Mouse (Mus musculus) intestine, postnatal 0 days (tissue): ENCODE results near the gene Polrmt. TPM values are rescaled to one million over a fixed set of nuclear protein-coding genes. Genes with fewer than 3 reads are reported as not detected.

Source experiments
- ATAC-seq: fragments of 200-750 bp; cut with Nextera tagmentation; 2 replicates; pipeline ENCODE4 v1.8.0; 2017; ENCODE audit warnings: mild to moderate bottlenecking, moderate TSS enrichment, moderate library complexity
- H3K27ac ChIP-seq: fragments of 300-500 bp; sonication (generic); 2 replicates; pipeline ENCODE4 v1.5.1; 2014; ENCODE audit warnings: mild to moderate bottlenecking, low read depth, low read length, moderate library complexity
- H3K27me3 ChIP-seq: fragments of 300-500 bp; sonication (generic); replicated peaks from 2 replicates; pipeline ENCODE4 v1.6.1; 2014; ENCODE audit warnings: low read length, mixed read lengths; ENCODE audit not compliant: control insufficient read depth, insufficient read depth
- H3K36me3 ChIP-seq: fragments of 300-500 bp; sonication (generic); 2 replicates; pipeline ENCODE4 v1.6.1; 2014; ENCODE audit warnings: mild to moderate bottlenecking, moderate library complexity; ENCODE audit not compliant: control insufficient read depth, insufficient read depth
- H3K4me1 ChIP-seq: fragments of 300-500 bp; sonication (generic); replicated peaks from 2 replicates; pipeline ENCODE4 v1.6.1; 2014; ENCODE audit warnings: antibody characterized with exemption, low read length, mixed read lengths; ENCODE audit not compliant: control insufficient read depth, insufficient read depth
- H3K4me2 ChIP-seq: fragments of 300-500 bp; sonication (generic); replicated peaks from 2 replicates; pipeline ENCODE4 v1.6.1; 2014; ENCODE audit warnings: low read depth, mild to moderate bottlenecking, moderate library complexity
- H3K4me3 ChIP-seq: fragments of 300-500 bp; sonication (generic); 2 replicates; pipeline ENCODE4 v1.5.1; 2014; ENCODE audit warnings: low read depth, low read length
- H3K9ac ChIP-seq: fragments of 300-500 bp; sonication (generic); 2 replicates; pipeline ENCODE4 v1.6.1; 2014; ENCODE audit warnings: mild to moderate bottlenecking, low read depth, low read length
- H3K9me3 ChIP-seq: fragments of 300-500 bp; sonication (generic); 2 replicates; pipeline ENCODE4 v1.6.1; 2016; ENCODE audit warnings: mixed run types; ENCODE audit not compliant: control insufficient read depth
- CTCF ChIP-seq: sonication (generic); IDR thresholded peaks from 2 replicates; pipeline ENCODE4 v1.5.1; 2016; ENCODE audit warnings: low read depth, mild to moderate bottlenecking, control low read depth, antibody characterized with exemption, moderate library complexity
- WGBS: fragments of 180-500 bp; shearing (Covaris S2); extraction: QIAGEN DNeasy Blood & Tissue Kit; methylation state at CpG from one replicate; pipeline ENCODE4 v1.1.7; 2014; 5-methylcytosine and 5-hydroxymethylcytosine counted together
- polyA plus RNA-seq: library from polyadenylated mRNA; unstranded; fragments of >200 nt; fragmentation: Nextera tagmentation; extraction: Ambion mirVana; gene quantifications from 2 replicates; pipeline ENCODE4 v1.2.1, GENCODE M21; 2015

Gene Polrmt
- polyA plus RNA-seq, 1 experiment from 2014 or later = 18.7 TPM

DNA sequence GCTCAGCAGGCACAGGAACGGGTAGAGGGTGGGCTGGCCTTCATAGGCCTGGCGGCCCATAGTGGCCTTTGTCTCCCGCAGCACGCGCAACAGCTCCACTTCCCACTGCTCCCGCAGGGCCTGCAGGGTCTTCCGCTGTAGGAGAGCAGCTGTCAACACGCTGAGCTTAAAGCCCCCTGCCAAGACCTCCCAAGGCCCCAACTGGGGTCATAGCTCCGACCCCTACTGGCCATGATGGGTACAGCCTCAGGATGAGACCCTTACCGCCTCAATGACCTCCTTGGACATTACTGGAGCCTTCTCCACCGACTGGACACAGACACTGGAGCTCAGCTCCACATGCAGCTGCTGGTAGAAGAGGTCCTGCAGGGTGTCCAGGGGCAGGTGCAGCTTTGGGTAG, 5.5 kb downstream of the Polrmt start:
- Histone ChIP-seq H3K4me3 (no peak overlapping the region), H3K9me3 (no peaks in the 10 kb centered on the region), H3K27ac (0 out of 2 replicates have a peak overlapping the region, but pooled peaks have one; percentile 28), H3K36me3 (peaks cover 85% of the 10 kb centered on the region), H3K4me2 (no peak overlapping the region), H3K27me3 (no peaks in the 10 kb centered on the region), H3K4me1 (peaks cover 4% of the 10 kb centered on the region; the same call in 1 of the 2 replicates), H3K9ac (no peak overlapping the region)
- WGBS = 81% methylated on average over 11 of the region's 11 CpGs
- peak; percentile 31; the same call in 1 of the 2 replicates for TF ChIP-seq CTCF
- ATAC-seq = no peak

DNA sequence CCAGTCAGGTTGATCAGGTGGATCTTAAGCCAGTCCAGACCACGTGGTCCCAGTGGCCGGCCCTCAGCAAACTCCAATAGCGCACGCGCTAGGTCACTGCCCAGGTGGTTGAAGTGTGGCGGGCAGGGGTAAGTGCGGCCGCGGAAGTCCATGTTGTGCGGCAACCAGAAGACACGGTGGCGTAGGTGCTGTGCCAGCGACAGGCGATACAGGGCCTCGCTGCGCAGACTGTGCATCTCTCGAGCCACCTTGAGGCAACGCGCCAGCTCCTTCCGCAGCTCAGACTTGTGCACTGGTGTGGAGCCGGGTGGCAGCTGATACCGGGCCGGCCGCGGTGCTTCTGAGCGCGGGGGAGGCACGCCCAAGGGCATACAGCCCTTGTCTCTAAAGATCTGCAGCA, 7.1 kb downstream of the Polrmt start:
- Histone ChIP-seq H3K4me2 (no peak overlapping the region), H3K9ac (no peak overlapping the region), H3K27me3 (no peaks in the 10 kb centered on the region), H3K4me1 (no peaks in the 10 kb centered on the region), H3K4me3 (no peak overlapping the region), H3K9me3 (no peaks in the 10 kb centered on the region), H3K27ac (peak overlapping the region; percentile 1; the same call in 1 of the 2 replicates), H3K36me3 (peaks cover 97% of the 10 kb centered on the region)
- 97% methylated on average over 28 of the region's 28 CpGs for WGBS
- no peak for TF ChIP-seq CTCF
- ATAC-seq = no peak

- WGBS = 91% methylated on average over 10 of the region's 10 CpGs
- Histone ChIP-seq H3K9ac (no peak overlapping the region), H3K9me3 (no peaks in the 10 kb centered on the region)
Observed at GRCm38 (mm10) chr10:79738259-79738658, 8.1 kb downstream of the Polrmt start.

GRCm38 (mm10) chr10:79736706-79737105, 9.7 kb downstream of the Polrmt start:
- H3K4me1 ChIP-seq = no peaks in the 10 kb centered on the region
- WGBS = 88% methylated on average over 10 of the region's 14 CpGs

More at GRCm38 (mm10) chr10:79738259-79738658, 8.1 kb downstream of the Polrmt start:
- ATAC-seq = no peak
- Histone ChIP-seq H3K4me2 (no peak overlapping the region), H3K27ac (no peak overlapping the region), H3K4me1 (no peaks in the 10 kb centered on the region), H3K36me3 (peaks cover 91% of the 10 kb centered on the region), H3K4me3 (no peak overlapping the region), H3K27me3 (no peaks in the 10 kb centered on the region)
- peak; percentile 69 for TF ChIP-seq CTCF

GRCm38 (mm10) chr10:79735361-79735760, 11.0 kb downstream of the Polrmt start:
- Histone ChIP-seq H3K4me3 (no peak overlapping the region), H3K4me2 (no peak overlapping the region), H3K4me1 (no peaks in the 10 kb centered on the region), H3K9ac (no peak overlapping the region), H3K36me3 (peaks cover 63% of the 10 kb centered on the region), H3K27me3 (no peaks in the 10 kb centered on the region), H3K9me3 (no peaks in the 10 kb centered on the region), H3K27ac (no peak overlapping the region)
- 37% methylated on average over 48 of the region's 52 CpGs for WGBS
- peak; percentile 33; the same call in 1 of the 2 replicates for TF ChIP-seq CTCF
- ATAC-seq = no peak

More at GRCm38 (mm10) chr10:79736706-79737105, 9.7 kb downstream of the Polrmt start:
- no peak for TF ChIP-seq CTCF
- no peaks in the 10 kb centered on the region for H3K9me3 ChIP-seq
- H3K27ac ChIP-seq = no peak overlapping the region
- peaks cover 76% of the 10 kb centered on the region for H3K36me3 ChIP-seq
- H3K4me3 ChIP-seq = no peak overlapping the region
- H3K27me3 ChIP-seq = no peaks in the 10 kb centered on the region
- ATAC-seq = no peak
- no peak overlapping the region for H3K9ac ChIP-seq
- H3K4me2 ChIP-seq = no peak overlapping the region

DNA sequence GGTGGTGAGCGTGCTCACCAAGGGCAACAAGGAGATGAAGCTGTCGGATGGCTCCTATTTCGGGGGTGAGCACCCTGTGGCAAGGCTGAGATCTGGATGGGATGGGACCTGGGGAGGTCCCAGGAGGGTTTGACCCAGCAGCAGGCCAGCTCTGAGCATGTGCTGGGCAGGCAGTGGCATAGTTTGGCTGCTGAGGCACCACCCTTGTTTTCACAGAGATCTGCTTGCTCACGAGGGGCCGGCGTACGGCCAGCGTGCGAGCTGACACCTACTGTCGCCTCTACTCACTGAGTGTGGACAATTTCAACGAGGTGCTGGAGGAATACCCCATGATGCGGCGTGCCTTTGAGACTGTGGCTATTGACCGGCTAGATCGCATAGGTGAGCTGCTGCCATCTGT, 12.5 kb downstream of the Polrmt start:
- Histone ChIP-seq H3K27me3 (no peaks in the 10 kb centered on the region), H3K4me3 (no peak overlapping the region), H3K27ac (no peak overlapping the region), H3K4me2 (no peak overlapping the region), H3K4me1 (no peaks in the 10 kb centered on the region), H3K9ac (no peak overlapping the region), H3K36me3 (peaks cover 47% of the 10 kb centered on the region), H3K9me3 (no peaks in the 10 kb centered on the region)
- no peak for ATAC-seq
- WGBS = 94% methylated on average over 15 of the region's 15 CpGs
- TF ChIP-seq CTCF = no peak

- no peak for ATAC-seq
Observed at GRCm38 (mm10) chr10:79732500-79732899, 13.9 kb downstream of the Polrmt start.

More at GRCm38 (mm10) chr10:79732500-79732899, 13.9 kb downstream of the Polrmt start:
- no peak overlapping the region for H3K27ac ChIP-seq
- H3K9me3 ChIP-seq = no peaks in the 10 kb centered on the region
- no peaks in the 10 kb centered on the region for H3K4me1 ChIP-seq
- no peak overlapping the region for H3K9ac ChIP-seq
- H3K4me2 ChIP-seq = no peak overlapping the region
- peak; percentile 65 for TF ChIP-seq CTCF
- peaks cover 34% of the 10 kb centered on the region for H3K36me3 ChIP-seq
- 96% methylated on average over 1 of the region's 1 CpGs for WGBS
- H3K4me3 ChIP-seq = no peak overlapping the region
- no peaks in the 10 kb centered on the region for H3K27me3 ChIP-seq
